Mouse (Mus musculus): Measurements from ENCODE around the gene Ralgapa2.

Gene Ralgapa2

GRCm38 (mm10) chr2:146226484-146226883 is 285.7 kb downstream of the Ralgapa2 start:
- intact Hi-C loops (cut with DNase I) = no loop called here

- intact Hi-C loops (cut with DNase I) = no loop called here
Measured at GRCm38 (mm10) chr2:146225818-146226217, 286.3 kb downstream of the Ralgapa2 start.

GRCm38 (mm10) chr2:146224141-146224540 is 288.0 kb downstream of the Ralgapa2 start:
- intact Hi-C loops (cut with DNase I) = no loop called here

- intact Hi-C loops (cut with DNase I) = no loop called here
Measured at GRCm38 (mm10) chr2:146223176-146223905, 288.8 kb downstream of the Ralgapa2 start.

GRCm38 (mm10) chr2:146222279-146223175 is 289.6 kb downstream of the Ralgapa2 start:
- intact Hi-C loops (cut with DNase I) = no loop called here

GRCm38 (mm10) chr2:146221929-146222278 is 290.2 kb downstream of the Ralgapa2 start:
- intact Hi-C loops (cut with DNase I) = no loop called here

GRCm38 (mm10) chr2:146221076-146221928 is 290.8 kb downstream of the Ralgapa2 start, which contains the start of gene Insm1:
Insm1 (plus strand) TSS chr2:146221921.
- intact Hi-C loops (cut with DNase I) = no loop called here

- intact Hi-C loops (cut with DNase I) = no loop called here
Measured at GRCm38 (mm10) chr2:146220591-146221075, 291.5 kb downstream of the Ralgapa2 start.

GRCm38 (mm10) chr2:146219791-146220190 is 292.4 kb downstream of the Ralgapa2 start:
- intact Hi-C loops (cut with DNase I) = loop anchor here (10.0 kb wide), 2 partner anchors 195 to 265 kb away; no protein-coding TSS in a partner anchor

GRCm38 (mm10) chr2:146218881-146219535 is 293.1 kb downstream of the Ralgapa2 start:
- intact Hi-C loops (cut with DNase I) = loop anchor here (10.0 kb wide), 2 partner anchors 196 to 264 kb away; no protein-coding TSS in a partner anchor

GRCm38 (mm10) chr2:146218161-146218691 is 293.9 kb downstream of the Ralgapa2 start:
- intact Hi-C loops (cut with DNase I) = loop anchor here (10.0 kb wide), 2 partner anchors 197 to 263 kb away; no protein-coding TSS in a partner anchor

GRCm38 (mm10) chr2:146217227-146217980 is 294.7 kb downstream of the Ralgapa2 start:
- intact Hi-C loops (cut with DNase I) = loop anchor here (10.0 kb wide), 2 partner anchors 197 to 263 kb away; no protein-coding TSS in a partner anchor

GRCm38 (mm10) chr2:146216111-146217064 is 295.8 kb downstream of the Ralgapa2 start:
- intact Hi-C loops (cut with DNase I) = loop anchor here (10.0 kb wide), 2 partner anchors 198 to 262 kb away; no protein-coding TSS in a partner anchor

- intact Hi-C loops (cut with DNase I) = loop anchor here (2.0 to 10.0 kb wide), 3 partner anchors 42 to 260 kb away; no protein-coding TSS in a partner anchor
Measured at GRCm38 (mm10) chr2:146214715-146215114, 297.4 kb downstream of the Ralgapa2 start.

GRCm38 (mm10) chr2:146210968-146211367 is 301.2 kb downstream of the Ralgapa2 start:
- intact Hi-C loops (cut with DNase I) = loop anchor here (10.0 kb wide), 2 partner anchors 204 to 256 kb away; no protein-coding TSS in a partner anchor

- intact Hi-C loops (cut with DNase I) = no loop called here
Measured at GRCm38 (mm10) chr2:146197947-146198346, 314.2 kb downstream of the Ralgapa2 start.

- intact Hi-C loops (cut with DNase I) = no loop called here
Measured at GRCm38 (mm10) chr2:146196126-146196525, 316.0 kb downstream of the Ralgapa2 start.
